Mouse (Mus musculus) hindbrain, postnatal 0 days (tissue): ENCODE measurements at regions not wholly inside any gene's neighbourhood (a gene's known extent, or its start where the extent isn't known, plus 50 kb on each side); places are given as distances from the start of the nearest gene placed in this dataset.

Experiments used
- ATAC-seq: fragments of 200-750 bp; cut with Nextera tagmentation; 2 replicates; pipeline ENCODE4 v1.8.0; 2017; ENCODE audit warnings: mild to moderate bottlenecking, moderate TSS enrichment, moderate library complexity
- DNase-seq: peaks from one replicate; pipeline ENCODE4 v3.0.0-alpha.2; 2015; ENCODE audit warnings: low spot score
- H3K27ac ChIP-seq: fragments of 300-500 bp; sonication (generic); 2 replicates; pipeline ENCODE4 v1.5.1; 2014; ENCODE audit warnings: mild to moderate bottlenecking
- H3K27me3 ChIP-seq: fragments of 300-500 bp; sonication (generic); 2 replicates; pipeline ENCODE4 v1.6.1; 2014; ENCODE audit warnings: low read length, mixed read lengths; ENCODE audit not compliant: insufficient read depth
- H3K36me3 ChIP-seq: fragments of 300-500 bp; sonication (generic); 2 replicates; pipeline ENCODE4 v1.6.1; 2014; ENCODE audit warnings: low read length, mixed read lengths; ENCODE audit not compliant: insufficient read depth
- H3K4me1 ChIP-seq: fragments of 300-500 bp; sonication (generic); 2 replicates; pipeline ENCODE4 v1.6.1; 2014; ENCODE audit warnings: antibody characterized with exemption, low read length, mixed read lengths; ENCODE audit not compliant: insufficient read depth
- H3K4me2 ChIP-seq: fragments of 300-500 bp; sonication (generic); 2 replicates; pipeline ENCODE4 v1.6.1; 2014; ENCODE audit warnings: low read depth, mild to moderate bottlenecking, low read length, moderate library complexity, mixed read lengths
- H3K4me3 ChIP-seq: fragments of 300-500 bp; sonication (generic); 2 replicates; pipeline ENCODE4 v1.5.1; 2014; ENCODE audit warnings: low read length
- H3K9ac ChIP-seq: fragments of 300-500 bp; sonication (generic); replicated peaks from 2 replicates; pipeline ENCODE4 v1.6.1; 2014; ENCODE audit warnings: mild to moderate bottlenecking, low read length, moderate library complexity, mixed read lengths
- H3K9me3 ChIP-seq: fragments of 300-500 bp; sonication (generic); 2 replicates; pipeline ENCODE4 v1.6.1; 2016; ENCODE audit warnings: low read length, mixed read lengths
- CTCF ChIP-seq: IDR thresholded peaks from 2 replicates; pipeline ENCODE4 v1.5.1; 2016; ENCODE audit warnings: antibody characterized with exemption, control low read depth, low read depth
- WGBS: fragments of 180-500 bp; shearing (Covaris S2); extraction: QIAGEN DNeasy Blood & Tissue Kit; methylation state at CpG from one replicate; pipeline ENCODE4 v1.1.7; 2014; 5-methylcytosine and 5-hydroxymethylcytosine counted together

GRCm38 (mm10) chr17:45885461-45886336, 146.5 kb downstream of the Vegfa start:
- WGBS: 67% methylated on average over 24 of the region's 24 CpGs
- TF ChIP-seq CTCF: no peak
- no peaks in the 10 kb centered on the region for H3K4me1 ChIP-seq
- no peaks in the 10 kb centered on the region for H3K36me3 ChIP-seq
- no peaks in the 10 kb centered on the region for H3K27me3 ChIP-seq
- no peak overlapping the region for H3K4me2 ChIP-seq
- no peak overlapping the region for H3K9ac ChIP-seq
- ATAC-seq (no peak), DNase-seq (no peak)
- H3K4me3 ChIP-seq: no peak overlapping the region
- H3K9me3 ChIP-seq: no peaks in the 10 kb centered on the region
- H3K27ac ChIP-seq: no peak overlapping the region

GRCm38 (mm10) chr17:45884021-45884722, 148.0 kb downstream of the Vegfa start:
- Histone ChIP-seq H3K27me3 (no peaks in the 10 kb centered on the region), H3K27ac (no peak overlapping the region), H3K4me2 (no peak overlapping the region), H3K9me3 (no peaks in the 10 kb centered on the region), H3K4me1 (no peaks in the 10 kb centered on the region), H3K9ac (no peak overlapping the region), H3K4me3 (no peak overlapping the region), H3K36me3 (no peaks in the 10 kb centered on the region)
- TF ChIP-seq CTCF: no peak
- DNase-seq (no peak), ATAC-seq (no peak)
- 79% methylated on average over 9 of the region's 9 CpGs for WGBS

GRCm38 (mm10) chr17:45882682-45883081, 149.0 kb upstream of the 1600014C23Rik start:
- WGBS: 75% methylated on average over 3 of the region's 3 CpGs
- no peak overlapping the region for H3K4me3 ChIP-seq
- TF ChIP-seq CTCF: no peak
- no peaks in the 10 kb centered on the region for H3K4me1 ChIP-seq
- H3K9me3 ChIP-seq: no peaks in the 10 kb centered on the region
- no peak for DNase-seq
- ATAC-seq: no peak
- H3K27ac ChIP-seq: no peak overlapping the region
- no peaks in the 10 kb centered on the region for H3K36me3 ChIP-seq
- H3K9ac ChIP-seq: no peak overlapping the region
- no peak overlapping the region for H3K4me2 ChIP-seq
- H3K27me3 ChIP-seq: no peaks in the 10 kb centered on the region

GRCm38 (mm10) chr17:45881284-45881683, 147.6 kb upstream of the 1600014C23Rik start:
- H3K9me3 ChIP-seq: no peaks in the 10 kb centered on the region
- no peak for ATAC-seq
- no peak overlapping the region for H3K4me2 ChIP-seq
- no peak overlapping the region for H3K4me3 ChIP-seq
- no peaks in the 10 kb centered on the region for H3K4me1 ChIP-seq
- no peaks in the 10 kb centered on the region for H3K36me3 ChIP-seq
- no peak overlapping the region for H3K9ac ChIP-seq
- no peaks in the 10 kb centered on the region for H3K27me3 ChIP-seq
- no peak for TF ChIP-seq CTCF
- no peak overlapping the region for H3K27ac ChIP-seq
- WGBS: 95% methylated on average over 9 of the region's 9 CpGs
- DNase-seq: no peak

- Histone ChIP-seq H3K4me3 (no peak overlapping the region), H3K27me3 (no peaks in the 10 kb centered on the region), H3K27ac (no peak overlapping the region), H3K4me2 (no peak overlapping the region), H3K36me3 (no peaks in the 10 kb centered on the region), H3K4me1 (no peaks in the 10 kb centered on the region), H3K9me3 (no peaks in the 10 kb centered on the region), H3K9ac (no peak overlapping the region)
- 83% methylated on average over 6 of the region's 6 CpGs for WGBS
- ATAC-seq: no peak
- TF ChIP-seq CTCF: no peak
- no peak for DNase-seq
Observed at GRCm38 (mm10) chr17:45880761-45881160, 147.1 kb upstream of the 1600014C23Rik start.

GRCm38 (mm10) chr17:45879478-45880250, 146.0 kb upstream of the 1600014C23Rik start:
- H3K27ac ChIP-seq: no peak overlapping the region
- no peak overlapping the region for H3K4me2 ChIP-seq
- no peak for ATAC-seq
- no peaks in the 10 kb centered on the region for H3K36me3 ChIP-seq
- WGBS: 68% methylated on average over 6 of the region's 6 CpGs
- peak; percentile 42 for DNase-seq
- H3K27me3 ChIP-seq: no peaks in the 10 kb centered on the region
- no peak overlapping the region for H3K9ac ChIP-seq
- no peaks in the 10 kb centered on the region for H3K4me1 ChIP-seq
- no peak overlapping the region for H3K4me3 ChIP-seq
- H3K9me3 ChIP-seq: no peaks in the 10 kb centered on the region
- TF ChIP-seq CTCF: no peak
